Mouse (Mus musculus) inflammation-experienced regulatory T-cells, adult 6 months (primary cell): ENCODE measurements around the gene Zfp444. TPM values are rescaled to one million over a fixed set of nuclear protein-coding genes. Genes with fewer than 3 reads are reported as not detected.

ENCODE experiments used
- ATAC-seq: one replicate; pipeline ENCODE4 v1.8.0; 2017
- polyA plus RNA-seq, 3 experiments: library from polyadenylated mRNA; unstranded; fragments of 100-300 nt; shearing (Covaris generic); gene quantifications; one replicate each; pipeline ENCODE4 v1.2.1; 2017

Zfp444 gene
- polyA plus RNA-seq: 1 to 10 TPM; 6.3 to 7.5 (median 6.4) TPM

DNA sequence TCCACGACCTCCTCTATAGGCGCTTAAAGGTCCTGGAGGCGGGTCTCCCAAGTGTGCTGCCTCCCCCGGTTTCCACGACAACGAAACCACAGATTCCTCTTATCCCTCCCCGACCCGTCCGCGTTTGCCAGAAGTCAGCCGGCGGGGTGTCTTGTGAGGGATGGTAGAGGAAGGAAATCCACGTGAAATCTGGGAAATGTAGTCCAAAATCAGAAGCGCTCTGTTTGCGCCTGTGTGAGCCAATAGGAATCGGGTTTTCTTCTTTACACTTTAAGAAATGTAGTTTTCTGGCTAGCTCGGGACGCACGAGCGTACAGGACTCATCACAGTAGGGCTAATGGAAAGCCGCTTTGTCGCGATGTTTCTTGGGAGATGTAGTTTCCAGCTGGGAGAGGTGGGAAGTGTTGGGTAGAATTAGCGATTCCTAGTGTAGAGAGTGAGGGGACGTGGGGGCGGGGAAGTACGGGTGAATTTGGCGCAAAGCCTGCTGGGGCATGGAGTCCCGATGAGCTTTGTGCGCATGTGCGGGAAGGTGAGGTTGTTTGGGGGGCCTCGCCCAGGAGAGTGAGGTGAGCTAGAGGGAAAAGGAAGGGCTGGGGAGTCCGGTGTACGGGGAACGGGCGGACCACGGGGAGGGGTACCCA is at the start of gene Zfp444:
Gene Zfp444, plus strand, starts transcription at position 221 of the 644 bp plus-strand sequence.
- ATAC-seq: peak; percentile 88

DNA sequence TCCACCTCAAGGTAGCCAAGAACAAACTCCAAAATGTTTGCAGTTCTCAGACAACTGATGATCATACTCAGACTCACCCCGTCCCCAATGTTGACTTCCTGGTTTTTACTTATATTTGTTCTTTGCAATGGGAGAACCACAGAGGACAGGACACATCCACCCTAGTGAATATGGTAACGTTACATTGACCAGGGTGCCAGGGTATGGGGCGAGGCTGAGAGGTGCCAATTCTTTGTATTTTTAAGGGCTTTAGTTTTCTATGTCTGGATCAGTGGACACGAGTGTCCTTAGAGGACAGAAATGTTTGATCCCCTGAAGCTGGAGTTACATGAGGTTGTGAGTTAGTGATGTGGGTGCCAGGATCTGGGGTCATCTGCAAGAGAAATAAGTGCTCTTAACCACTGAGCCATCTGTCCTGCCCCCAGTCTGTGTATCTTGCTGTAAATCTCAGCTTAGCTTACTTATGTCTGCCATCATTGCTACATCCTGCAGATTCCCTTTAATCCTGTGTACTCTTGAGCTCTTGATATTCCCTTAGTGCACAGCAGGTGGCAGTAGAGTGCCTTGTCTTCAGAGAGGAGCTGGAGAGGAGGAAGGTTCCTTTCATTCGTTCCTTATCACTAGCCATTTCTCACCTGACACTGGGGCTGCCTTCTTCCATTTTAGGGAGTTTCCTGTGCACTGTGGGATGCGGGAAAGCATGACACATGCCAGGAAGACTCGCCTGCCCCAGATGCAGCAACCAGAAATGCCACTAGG is 45.2 kb upstream of the Zfp444 start:
- peak; percentile 93 for ATAC-seq

DNA sequence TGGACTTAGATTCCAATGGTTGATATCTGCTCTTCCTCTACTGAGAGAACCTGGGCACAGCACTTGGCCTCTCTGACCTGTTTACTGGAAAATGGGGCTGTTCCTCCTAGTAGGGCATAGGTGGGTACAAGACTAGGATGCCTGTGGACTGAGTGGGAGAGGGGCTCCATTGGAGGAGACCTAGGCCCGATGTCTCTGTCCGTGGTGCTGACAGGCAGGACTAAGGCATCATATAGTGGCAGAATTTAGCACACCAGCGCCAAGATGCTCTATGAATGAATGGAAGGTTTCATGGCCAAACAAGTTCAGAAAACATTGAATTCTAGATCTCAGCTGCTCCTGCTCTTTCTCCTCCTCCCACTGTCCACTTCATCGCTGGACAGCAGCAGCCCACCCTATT is 41.7 kb upstream of the Zfp444 start:
- ATAC-seq: no peak

DNA sequence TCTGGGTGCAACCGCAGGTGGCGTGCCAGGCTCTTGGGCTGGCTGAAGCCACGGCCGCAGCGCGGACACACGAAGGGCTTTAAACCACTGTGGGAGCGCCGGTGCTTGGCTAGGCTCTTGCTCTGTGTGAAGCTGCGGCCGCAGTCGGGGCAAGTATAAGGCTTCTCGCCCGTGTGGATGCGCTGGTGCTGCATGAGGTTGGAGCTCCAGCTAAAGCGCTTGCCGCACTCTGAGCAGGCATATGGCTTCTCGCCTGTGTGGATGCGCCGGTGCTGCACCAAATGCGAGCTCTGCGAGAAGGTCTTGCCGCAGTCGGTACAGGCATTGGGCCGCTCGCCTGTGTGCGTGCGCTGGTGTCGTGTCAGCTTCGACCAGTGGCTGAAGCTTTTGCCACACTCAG is 39.4 kb upstream of the Zfp444 start:
- ATAC-seq: no peak

DNA sequence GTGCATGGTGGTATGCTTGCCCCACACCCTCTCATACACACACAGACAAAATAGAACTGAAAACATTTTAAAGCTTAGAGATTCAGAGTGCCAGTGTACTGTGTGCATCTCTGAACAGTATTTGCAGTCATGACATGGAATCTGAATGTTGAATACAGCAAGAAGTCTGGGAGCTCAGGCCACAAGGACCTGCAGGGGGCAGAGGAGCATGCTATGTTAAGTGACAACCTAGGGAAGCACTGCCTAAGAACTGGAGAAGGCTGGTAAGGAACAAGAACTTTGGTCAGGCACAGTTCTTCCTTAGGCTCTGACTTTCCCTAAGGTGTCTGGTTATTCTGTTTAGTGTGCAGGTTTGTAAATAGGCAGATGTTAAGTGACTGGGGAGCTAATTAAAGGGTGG is 35.5 kb upstream of the Zfp444 start:
- no peak for ATAC-seq

DNA sequence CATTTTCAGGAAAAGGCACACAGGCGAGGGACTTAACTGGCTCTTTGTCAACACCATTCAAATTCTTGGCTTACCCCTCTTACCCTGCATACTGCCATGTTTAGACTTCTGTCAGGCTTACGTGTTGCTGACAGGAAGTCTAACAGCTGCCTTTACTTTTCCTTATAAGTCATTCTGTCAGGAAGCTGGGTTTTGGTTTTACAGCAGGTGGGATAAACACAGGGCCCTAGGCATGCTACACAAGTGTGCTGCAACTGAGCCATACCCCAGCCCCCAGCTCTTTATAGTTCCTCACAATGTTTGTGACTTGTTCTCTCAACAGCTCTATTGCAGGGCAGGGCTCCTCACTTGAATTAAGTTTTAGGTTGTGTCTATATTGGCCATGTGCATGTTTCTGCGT is 32.7 kb upstream of the Zfp444 start:
- no peak for ATAC-seq

DNA sequence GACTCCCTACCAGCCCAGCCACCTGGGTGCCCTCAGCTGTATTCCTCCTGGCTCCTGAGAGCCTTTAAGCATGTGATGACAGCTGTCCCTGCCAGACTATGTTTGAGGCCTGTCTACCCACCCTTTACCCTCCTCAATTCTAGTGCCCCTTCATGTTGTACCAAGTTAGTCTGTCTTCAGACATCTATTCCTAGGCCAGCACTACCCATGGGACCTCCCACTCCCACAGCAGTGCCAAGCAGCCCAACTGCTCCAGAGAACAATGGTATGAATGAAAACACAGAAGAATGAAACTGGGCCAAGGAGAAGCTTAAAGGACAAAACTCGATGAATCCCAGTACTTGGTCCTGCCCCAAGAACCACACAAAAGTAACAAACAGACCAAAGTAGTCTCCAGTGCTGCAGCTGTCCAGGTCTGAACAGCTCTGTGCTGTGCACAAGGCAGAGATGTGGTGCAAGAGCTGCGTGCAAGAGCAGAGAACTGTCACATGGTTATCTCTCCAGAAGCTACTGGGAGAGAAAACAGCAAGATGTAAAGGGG is 28.0 kb upstream of the Zfp444 start:
- no peak for ATAC-seq

DNA sequence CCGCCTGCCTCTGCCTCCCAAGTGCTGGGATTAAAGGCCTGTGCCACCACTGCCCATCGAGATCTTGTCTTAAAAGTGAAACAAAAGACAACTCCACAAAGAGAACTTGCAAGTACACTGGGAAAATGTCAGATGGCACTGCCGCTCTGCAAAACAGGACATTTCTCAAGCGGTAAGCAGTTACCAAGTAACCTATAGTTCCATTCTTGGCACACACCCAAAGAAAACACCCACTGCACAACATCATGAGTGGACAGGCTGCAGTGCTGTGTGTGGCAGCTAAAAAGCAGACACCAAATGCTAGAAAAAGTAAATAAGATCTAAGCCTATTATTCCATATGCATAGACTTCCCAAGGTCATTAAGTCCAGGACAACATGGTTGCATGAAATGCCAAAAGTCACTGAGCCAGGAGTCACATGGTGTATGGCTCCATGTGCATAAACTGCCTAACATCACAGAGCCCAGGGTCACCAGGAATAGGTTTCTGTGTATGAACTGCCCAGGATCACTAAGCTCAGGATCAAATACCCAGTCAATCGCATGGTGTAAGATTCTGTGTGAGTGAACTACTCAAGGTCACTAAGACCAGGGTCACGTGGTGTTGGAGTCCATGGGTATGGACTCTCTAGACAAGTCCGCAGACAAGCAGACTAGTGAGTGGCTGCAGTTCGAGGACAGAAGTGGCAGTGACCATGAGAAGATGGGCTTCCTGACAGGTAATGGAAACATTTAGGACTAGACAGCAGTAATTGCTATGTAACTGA is 26.4 kb upstream of the Zfp444 start:
- ATAC-seq: no peak

DNA sequence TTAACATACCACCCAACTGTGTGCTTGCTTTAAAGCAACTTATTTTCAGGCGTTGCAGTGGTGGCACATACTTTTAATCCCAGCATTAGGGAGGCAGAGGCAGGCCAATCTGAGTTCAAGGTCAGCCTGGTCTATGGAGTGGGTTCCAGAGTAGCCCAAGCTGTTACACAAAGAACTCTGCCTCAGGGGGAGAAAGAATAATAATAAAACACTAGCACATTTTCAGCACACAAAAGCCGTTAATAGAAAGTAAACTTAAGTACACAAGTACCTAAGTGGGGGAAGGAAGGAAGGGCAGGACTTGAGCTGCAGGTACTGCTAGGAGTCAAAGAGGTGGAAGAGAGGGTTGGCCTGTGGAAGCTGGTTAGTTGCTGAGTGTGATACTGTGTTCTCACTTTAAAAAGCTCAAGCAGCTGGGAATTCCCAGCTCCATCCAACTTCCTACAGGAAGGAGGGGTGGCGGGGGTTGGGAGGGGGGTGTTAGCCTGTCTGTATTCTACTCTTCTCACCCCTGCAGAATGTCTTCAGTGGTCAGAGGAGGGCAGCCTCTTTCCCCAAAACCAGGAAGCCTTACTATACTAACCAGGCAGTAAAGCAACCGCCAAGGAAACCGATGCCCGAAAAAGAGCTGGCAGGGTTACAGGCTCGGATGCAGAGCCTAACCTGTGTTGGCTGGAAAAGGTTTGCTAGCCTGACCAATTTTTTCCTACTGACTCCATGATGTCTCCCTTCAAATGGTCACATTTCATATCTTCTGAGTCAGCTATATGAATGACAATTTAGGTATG is 25.6 kb upstream of the Zfp444 start:
- no peak for ATAC-seq

DNA sequence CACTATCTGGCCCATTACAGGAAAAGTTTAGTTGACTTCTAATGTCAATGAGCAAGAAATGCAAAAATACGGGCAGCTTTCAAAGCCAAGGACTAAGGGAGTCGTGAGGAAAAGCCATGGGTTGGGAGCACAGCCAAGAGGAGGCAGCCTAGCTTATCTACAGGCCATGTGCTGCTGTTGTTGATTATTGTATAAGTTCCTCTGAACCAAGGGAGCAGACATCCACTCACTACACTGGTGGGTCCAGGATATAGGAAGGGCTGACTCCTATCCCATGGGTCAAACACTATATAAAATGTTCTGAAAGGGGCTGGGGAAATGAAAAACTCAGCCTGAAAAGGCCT is 25.1 kb upstream of the Zfp444 start:
- ATAC-seq: no peak

DNA sequence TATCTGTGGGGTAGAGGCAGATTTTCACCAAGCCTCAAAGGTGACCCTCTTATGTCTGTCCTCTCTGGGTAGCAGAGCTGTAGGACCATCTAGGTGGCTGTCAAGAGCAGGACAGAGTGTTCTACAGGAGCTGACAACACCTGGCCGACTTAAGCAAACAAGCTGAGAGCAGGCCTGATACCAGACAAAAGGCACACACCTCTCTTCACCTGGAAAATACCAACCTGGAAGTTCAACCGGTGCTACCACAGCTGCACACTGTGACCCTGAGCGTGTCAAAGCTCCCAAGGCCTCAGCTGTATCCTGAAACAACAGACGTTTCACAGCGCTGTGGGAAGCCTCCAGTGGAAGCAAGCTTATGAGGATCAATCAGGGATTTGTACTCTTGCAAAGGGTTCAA is 24.3 kb upstream of the Zfp444 start:
- ATAC-seq: no peak

DNA sequence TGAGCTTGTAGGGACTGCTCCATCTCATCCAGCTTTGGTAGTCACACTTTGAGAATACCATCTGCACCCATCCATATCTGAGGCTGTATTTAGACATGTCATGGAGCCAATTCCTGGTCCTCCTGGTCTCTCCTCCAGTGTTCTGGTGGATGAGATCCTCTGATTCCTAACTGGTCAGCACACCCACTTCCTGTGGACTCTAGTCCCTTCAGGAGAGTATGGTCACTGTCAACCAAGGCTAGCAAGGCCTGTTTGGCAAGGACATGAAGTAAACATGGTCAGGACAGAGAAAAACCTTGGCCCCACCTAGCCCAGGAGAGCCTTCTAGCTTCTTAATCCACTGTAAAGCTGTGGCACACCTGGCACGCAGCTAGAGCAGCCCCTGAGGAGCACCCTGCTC is 20.8 kb upstream of the Zfp444 start:
- ATAC-seq: no peak

DNA sequence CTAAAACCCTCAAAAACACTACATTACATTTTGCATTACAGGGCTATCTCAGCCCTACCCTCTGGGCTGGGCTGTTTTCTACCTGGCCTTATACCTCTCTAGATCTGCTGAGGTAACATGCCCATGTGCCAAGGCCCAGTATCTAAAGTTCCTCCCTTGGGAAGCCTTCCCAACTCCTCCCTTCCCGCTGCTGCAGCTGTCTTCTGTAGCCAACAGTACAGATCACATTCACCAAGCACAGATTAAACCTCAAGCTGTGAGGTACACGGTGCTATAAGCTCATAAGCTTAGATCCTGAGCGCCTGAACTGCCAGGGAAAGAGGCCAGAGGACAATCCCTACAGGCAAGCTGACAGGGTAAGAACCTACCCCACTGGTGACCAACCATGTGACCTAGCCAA is 20.0 kb upstream of the Zfp444 start:
- ATAC-seq: no peak

DNA sequence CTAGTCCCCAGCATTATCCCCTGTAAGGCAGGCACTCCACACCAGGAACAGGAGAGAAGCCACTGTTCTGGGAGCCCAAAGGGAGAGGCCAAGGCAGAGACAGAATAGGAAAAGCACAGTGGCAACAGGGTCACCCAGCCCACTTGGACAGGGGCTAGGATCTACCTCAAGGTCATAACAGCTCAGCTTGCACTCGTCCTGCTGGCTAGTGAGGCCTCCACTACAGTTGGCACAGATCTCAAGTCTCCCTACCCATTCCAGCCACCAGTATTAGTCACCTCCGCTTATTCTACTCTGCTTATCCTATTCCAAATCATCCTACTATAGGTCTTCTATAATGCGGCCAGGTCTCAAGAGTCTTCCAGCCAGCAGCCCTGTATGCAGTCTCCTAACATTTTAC is 18.9 kb upstream of the Zfp444 start:
- ATAC-seq: no peak

DNA sequence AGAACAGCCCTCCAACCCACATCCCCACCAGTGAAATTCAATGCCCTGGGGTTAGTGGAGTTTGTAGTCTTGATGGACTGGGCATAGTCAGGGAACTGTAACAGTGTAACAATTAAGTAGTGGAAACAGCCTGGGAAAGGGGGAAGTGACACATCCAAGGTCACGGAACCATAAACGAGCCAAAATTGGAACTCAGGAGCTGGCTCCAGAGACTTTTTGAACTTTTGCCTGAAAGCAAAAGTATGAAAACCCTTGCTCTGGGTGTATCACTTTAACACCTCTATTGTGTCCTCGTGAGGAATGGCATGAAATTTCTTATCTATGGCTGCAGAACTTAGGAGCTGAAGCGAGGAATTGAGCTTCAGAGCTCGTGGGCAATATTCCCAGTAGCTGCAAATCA is 17.9 kb upstream of the Zfp444 start:
- ATAC-seq: no peak

DNA sequence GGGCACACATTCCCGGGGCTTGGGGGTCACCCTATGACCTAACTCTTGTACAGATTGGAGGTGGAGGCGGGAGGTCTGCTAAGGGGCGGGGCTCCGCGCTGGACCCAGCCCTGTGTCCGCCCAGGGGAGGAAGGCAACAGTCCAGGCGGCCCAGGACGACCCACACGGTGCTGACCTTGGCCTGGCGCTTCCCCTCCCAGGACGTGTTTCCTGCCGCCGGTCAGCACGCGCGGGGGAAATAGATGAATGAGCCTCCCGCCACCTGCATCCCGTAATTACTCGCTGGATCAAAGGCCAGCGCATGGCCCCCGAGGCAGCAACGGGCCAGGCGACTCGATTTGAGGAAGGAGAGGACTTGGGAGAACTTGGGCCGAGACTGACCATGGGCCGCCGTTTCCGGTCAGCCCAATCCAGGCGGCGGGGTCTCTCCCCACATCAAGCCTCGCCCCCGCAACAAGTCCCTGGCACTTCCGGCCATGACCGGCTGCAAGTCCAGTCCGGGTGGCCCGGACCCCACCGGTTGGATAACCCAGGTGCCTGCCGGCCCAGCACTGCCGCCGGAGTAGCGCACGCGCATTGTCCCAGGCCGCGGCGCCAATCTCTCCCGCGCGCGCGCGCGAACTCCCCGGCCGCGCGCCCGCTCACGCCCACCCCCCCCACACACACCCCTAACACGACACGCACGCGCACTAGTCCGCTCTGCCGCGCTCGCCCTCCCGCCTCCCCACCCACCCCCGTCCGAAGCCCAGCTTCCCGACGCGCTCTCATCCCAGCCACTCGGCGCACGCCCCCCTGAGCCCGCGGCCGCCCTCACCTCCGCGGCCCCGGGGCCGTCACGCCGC is 16.8 kb upstream of the Zfp444 start:
- peak; percentile 41 for ATAC-seq

DNA sequence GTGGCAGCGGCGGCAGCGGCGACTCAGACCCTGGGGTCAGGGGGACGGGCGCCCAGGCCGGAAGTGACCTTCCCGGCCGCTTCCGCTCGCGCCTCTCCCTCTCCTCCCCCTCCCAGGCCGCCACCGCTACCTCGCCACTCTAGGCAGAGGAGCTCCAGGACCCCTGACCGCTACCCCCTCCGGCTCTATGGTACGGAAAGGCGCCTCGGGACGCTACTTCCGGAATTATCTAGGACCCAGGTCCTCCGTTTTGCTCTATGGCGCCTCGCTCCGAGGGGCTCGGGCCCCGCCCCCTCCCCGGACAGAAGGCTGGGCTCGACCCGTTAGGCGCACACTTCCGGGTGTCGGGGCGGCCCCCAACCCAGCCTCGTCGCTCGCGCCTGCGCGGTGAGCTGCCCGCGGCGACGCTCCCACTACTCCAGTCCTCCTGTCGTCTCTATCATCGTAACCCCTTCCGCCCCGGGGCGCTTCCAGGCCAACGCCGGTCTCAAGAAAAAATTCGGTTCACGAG is 16.1 kb upstream of the Zfp444 start, which contains the start of gene Zfp787:
Gene Zfp787, minus strand, starts transcription at position 97 of the 511 bp plus-strand sequence.
- peak; percentile 89 for ATAC-seq

DNA sequence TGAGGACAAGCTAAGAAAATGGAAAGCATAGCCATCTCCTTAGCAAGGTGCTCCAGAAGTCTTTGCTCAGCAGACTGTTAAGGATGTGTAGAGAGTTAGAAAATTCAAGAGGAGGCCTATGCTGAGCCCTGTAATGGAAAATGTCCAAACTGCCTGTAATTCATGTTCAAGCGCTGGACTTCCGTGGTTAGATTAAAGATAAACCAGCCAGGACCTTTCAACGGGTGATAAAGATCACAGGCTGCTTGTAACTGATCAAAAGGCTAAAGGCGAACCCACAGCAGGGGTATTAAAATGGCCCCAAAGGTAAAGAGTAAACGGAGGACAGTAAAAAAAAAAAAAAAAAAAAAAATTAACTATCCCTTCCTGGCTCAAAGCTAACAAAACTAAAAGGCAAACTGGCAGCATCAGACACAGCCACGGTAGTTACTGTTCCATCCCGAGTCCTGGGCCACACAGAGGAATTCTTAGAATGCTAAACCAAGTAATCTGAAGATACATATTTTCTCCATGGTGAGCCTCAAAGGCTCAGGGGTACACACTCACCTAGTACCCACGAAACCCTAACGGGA is 15.0 kb upstream of the Zfp444 start:
- ATAC-seq: no peak

DNA sequence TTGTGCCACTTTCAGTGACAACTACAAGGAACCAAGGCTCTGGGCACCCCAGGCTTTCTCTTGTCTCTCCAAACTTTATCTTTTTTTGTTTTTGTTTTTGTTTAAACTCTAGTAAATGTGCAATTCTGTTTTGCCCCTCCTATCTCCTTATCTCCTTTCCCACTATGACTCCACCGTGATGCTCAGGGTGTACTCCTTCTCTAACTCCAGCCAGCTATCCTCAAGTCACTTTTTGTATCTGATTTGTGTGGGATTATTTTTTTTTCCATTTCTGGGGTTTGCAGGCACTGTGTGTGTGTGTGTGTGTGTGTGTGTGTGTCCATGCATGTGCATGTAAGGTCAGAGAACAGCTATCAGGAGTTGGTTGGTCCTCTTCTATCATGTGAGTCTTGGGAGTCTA is 14.5 kb upstream of the Zfp444 start:
- ATAC-seq: no peak

DNA sequence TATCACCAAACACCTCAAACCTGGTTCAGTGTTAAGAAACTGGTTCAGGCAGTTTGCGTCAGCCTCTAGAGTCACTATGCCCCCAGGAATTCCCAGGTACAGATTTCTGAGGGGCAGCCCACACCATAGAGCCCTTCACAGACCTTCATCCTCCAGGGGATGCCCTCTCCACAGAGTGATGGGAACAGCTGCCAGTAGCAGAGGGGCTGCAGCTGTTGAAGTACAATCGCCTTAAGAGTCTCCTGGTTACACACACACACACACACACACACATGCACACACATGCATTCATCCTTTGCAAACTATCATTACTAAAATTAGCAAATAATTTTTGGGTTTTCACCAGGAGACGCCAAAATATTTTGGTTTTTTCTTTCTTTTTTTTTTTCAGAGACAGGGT is 12.4 kb upstream of the Zfp444 start:
- ATAC-seq: no peak

DNA sequence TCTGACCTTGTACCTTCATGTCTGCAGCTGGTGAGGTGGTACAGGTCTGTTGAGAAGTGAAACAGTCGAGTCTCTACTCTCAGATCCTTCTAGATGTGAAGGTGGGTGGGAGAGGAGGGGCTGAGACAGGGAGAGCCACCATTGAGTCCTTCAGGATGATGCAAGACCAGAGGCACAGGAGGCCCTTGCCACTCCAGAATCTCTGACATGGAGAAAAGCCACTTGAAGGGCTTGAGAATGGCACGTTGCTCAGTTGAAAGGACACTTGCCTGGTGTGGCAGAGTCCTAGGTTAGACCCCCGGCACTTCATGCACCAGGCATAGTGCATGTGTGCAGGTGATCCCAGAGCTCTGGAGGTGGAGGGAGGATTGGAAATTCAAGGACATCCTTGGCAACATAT is 10.5 kb upstream of the Zfp444 start:
- no peak for ATAC-seq
